10 mouse cellular contexts compared by ENCODE assay signal in the genomic region with DNA sequence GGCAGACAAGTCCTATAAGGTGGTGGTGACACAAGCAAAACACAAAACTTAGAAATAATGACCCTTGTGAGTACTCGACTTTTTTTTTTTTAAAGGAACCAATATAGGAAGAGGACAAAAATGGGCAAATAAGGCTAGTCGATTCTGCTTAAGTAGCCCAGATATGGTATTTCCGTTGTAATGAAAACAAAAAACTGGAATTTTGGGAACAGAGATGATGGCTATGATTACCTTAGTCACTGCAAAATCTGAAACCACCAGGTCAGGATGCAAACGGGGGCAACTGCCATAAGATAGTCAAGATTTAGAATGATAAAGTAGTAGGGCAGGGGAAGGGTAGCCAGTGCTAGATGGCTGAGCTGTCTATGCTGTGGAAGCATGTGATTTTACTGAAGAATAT. TPM values are rescaled to one million over a fixed set of nuclear protein-coding genes. Genes with fewer than 3 reads are reported as not detected.
DNase-seq lines count a peak whose midpoint lies in the region; ATAC-seq and TF ChIP-seq lines count a peak whose summit lies in the region.
"Had no signal": no experiment of that assay in that cellular context is flagged by ENCODE, and none has a peak within 500 bp of the region (broad histone marks: within the 10 kb centered on the region; RNA-seq: fewer than 3 reads in every experiment).

No protein-coding gene starts in this region.

- 0 out of 2 replicates have a peak, but pooled peaks cover 8% of the 10 kb centered on the region for H3K4me1 ChIP-seq in kidney, postnatal 0 days (replicated peaks; ENCODE audit: insufficient read depth, low read length)
- H3K4me1 ChIP-seq in embryonic facial prominence, embryonic 13.5 days = peaks cover 12% of the 10 kb centered on the region
- H3K4me1 ChIP-seq in intestine, embryonic 15.5 days (replicated peaks) = 0 out of 2 replicates have a peak, but pooled peaks cover 2% of the 10 kb centered on the region
- H3K4me1 ChIP-seq in midbrain, postnatal 0 days (ENCODE audit: insufficient read depth, low read length) = no peaks in the 10 kb centered on the region

- DNase-seq in kidney, postnatal 0 days (ENCODE audit: low spot score) = no peak
- DNase-seq in kidney, adult 11 months = no peak
- DNase-seq in midbrain, postnatal 0 days (ENCODE audit: low spot score) = no peak
- DNase-seq in urinary bladder, postnatal 14 days (ENCODE audit: low spot score) = no peak
- DNase-seq in gastrocnemius, adult 18-20 months (ENCODE audit: low spot score) = no peak
- DNase-seq: cerebellum, postnatal 25 days had no signal

- no peaks in the 10 kb centered on the region for H3K27me3 ChIP-seq in kidney, postnatal 0 days (ENCODE audit: insufficient read depth, low read length)
- no peaks in the 10 kb centered on the region for H3K27me3 ChIP-seq in embryonic facial prominence, embryonic 13.5 days
- no peaks in the 10 kb centered on the region for H3K27me3 ChIP-seq in intestine, embryonic 15.5 days (replicated peaks)
- H3K27me3 ChIP-seq in midbrain, postnatal 0 days (ENCODE audit: insufficient read depth, low read length) = no peaks in the 10 kb centered on the region
- H3K27me3 ChIP-seq: Patski had no signal

- no peak overlapping the region for H3K9ac ChIP-seq in kidney, postnatal 0 days (ENCODE audit: low read depth, low read length)
- H3K9ac ChIP-seq in embryonic facial prominence, embryonic 13.5 days = no peak overlapping the region
- no peak overlapping the region for H3K9ac ChIP-seq in intestine, embryonic 15.5 days
- no peak overlapping the region for H3K9ac ChIP-seq in midbrain, postnatal 0 days (replicated peaks; ENCODE audit: low read length, poor library complexity, severe bottlenecking)

- no peak overlapping the region for H3K27ac ChIP-seq in kidney, postnatal 0 days
- 0 out of 2 replicates have a peak overlapping the region, but pooled peaks have one; percentile 80 for H3K27ac ChIP-seq in embryonic facial prominence, embryonic 13.5 days
- no peak overlapping the region for H3K27ac ChIP-seq in intestine, embryonic 15.5 days
- no peak overlapping the region for H3K27ac ChIP-seq in midbrain, postnatal 0 days (ENCODE audit: low read depth, low read length)

- ATAC-seq in kidney, postnatal 0 days (replicated peaks; ENCODE audit: low FRiP score, low read depth) = no peak
- no peak for ATAC-seq in embryonic facial prominence, embryonic 13.5 days (ENCODE audit: insufficient number of reproducible peaks, insufficient read depth, low FRiP score, low TSS enrichment, low read depth)
- no peak for ATAC-seq in intestine, embryonic 15.5 days
- no peak for ATAC-seq in midbrain, postnatal 0 days (ENCODE audit: low FRiP score)
- ATAC-seq in megakaryocyte progenitor cell, adult 5-6 weeks (replicated peaks; ENCODE audit: poor library complexity) = no peak

- peaks cover 14% of the 10 kb centered on the region for H3K36me3 ChIP-seq in kidney, postnatal 0 days (ENCODE audit: insufficient read depth, low read length)
- H3K36me3 ChIP-seq in embryonic facial prominence, embryonic 13.5 days = peaks cover 15% of the 10 kb centered on the region
- peaks cover 8% of the 10 kb centered on the region; the same call in 1 of the 2 replicates for H3K36me3 ChIP-seq in intestine, embryonic 15.5 days
- H3K36me3 ChIP-seq in midbrain, postnatal 0 days (ENCODE audit: insufficient read depth, low read length) = peaks cover 22% of the 10 kb centered on the region

- no peak for TF ChIP-seq CTCF in kidney, postnatal 0 days (IDR thresholded peaks at IDR 0.05; ENCODE audit: low read depth)
- TF ChIP-seq CTCF in midbrain, postnatal 0 days (IDR thresholded peaks at IDR 0.05) = no peak

- 34% methylated on average over 4 of the region's 4 CpGs for WGBS in kidney, postnatal 0 days
- 37% methylated on average over 4 of the region's 4 CpGs for WGBS in embryonic facial prominence, embryonic 13.5 days
- 31% methylated on average over 4 of the region's 4 CpGs for WGBS in intestine, embryonic 15.5 days
- WGBS in midbrain, postnatal 0 days = 44% methylated on average over 4 of the region's 4 CpGs

- H3K4me3 ChIP-seq in kidney, postnatal 0 days (replicated peaks; ENCODE audit: low read depth, low read length) = peak overlapping the region; percentile 70; the same call in 1 of the 2 replicates
- H3K4me3 ChIP-seq in embryonic facial prominence, embryonic 13.5 days = peak overlapping the region; percentile 76
- peak overlapping the region; percentile 75; the same call in 1 of the 2 replicates for H3K4me3 ChIP-seq in intestine, embryonic 15.5 days (replicated peaks)
- H3K4me3 ChIP-seq in midbrain, postnatal 0 days (ENCODE audit: low read depth, low read length) = peak overlapping the region; percentile 67

- H3K4me2 ChIP-seq in kidney, postnatal 0 days (ENCODE audit: low read length) = peak overlapping the region; percentile 93
- H3K4me2 ChIP-seq in embryonic facial prominence, embryonic 13.5 days = peak overlapping the region; percentile 80
- H3K4me2 ChIP-seq in intestine, embryonic 15.5 days (replicated peaks) = peak overlapping the region; percentile 74
- peak overlapping the region; percentile 77 for H3K4me2 ChIP-seq in midbrain, postnatal 0 days (ENCODE audit: low read depth, low read length, poor library complexity, severe bottlenecking)

- H3K9me3 ChIP-seq in kidney, postnatal 0 days (replicated peaks; ENCODE audit: low read length) = no peaks in the 10 kb centered on the region
- no peaks in the 10 kb centered on the region for H3K9me3 ChIP-seq in embryonic facial prominence, embryonic 13.5 days
- no peaks in the 10 kb centered on the region for H3K9me3 ChIP-seq in intestine, embryonic 15.5 days
- no peaks in the 10 kb centered on the region for H3K9me3 ChIP-seq in midbrain, postnatal 0 days (ENCODE audit: low read length)

RNA-seq across cellular contexts. Expression of a gene that starts 0.9 kb away (rescaled TPM):
- 13.2 and 14.4 TPM in 2 replicates for polyA plus RNA-seq in kidney, postnatal 0 days (2015; fragmentation: Nextera tagmentation; extraction: Ambion mirVana)
- polyA plus RNA-seq in embryonic facial prominence, embryonic 13.5 days (2015; fragmentation: Nextera tagmentation; extraction: Ambion mirVana) = 28.8 and 29.9 TPM in 2 replicates
- polyA plus RNA-seq in intestine, embryonic 15.5 days (2015; fragmentation: Nextera tagmentation; extraction: Ambion mirVana) = 32.7 and 33.2 TPM in 2 replicates
- total RNA-seq in midbrain, postnatal 0 days (2014; rRNA removed) = 37.0 and 40.4 TPM in 2 replicates
- polyA plus RNA-seq in midbrain, postnatal 0 days (2015; fragmentation: Nextera tagmentation; extraction: Ambion mirVana) = 12.7 and 15.9 TPM in 2 replicates
- 10 to 100 TPM; 14.3 to 17.3 TPM for total RNA-seq in gastrocnemius, adult 18-20 months (2021)
- 43.0 and 45.1 TPM in 2 replicates for total RNA-seq in megakaryocyte progenitor cell, adult 5-6 weeks (2015)
- 63.1 and 66.3 TPM in 2 replicates for total RNA-seq in megakaryocyte progenitor cell, adult 5-6 weeks (2017)

RNA-seq across cellular contexts. Expression of a gene that starts 35.5 kb away (rescaled TPM):
- polyA plus RNA-seq in kidney, postnatal 0 days (2015; fragmentation: Nextera tagmentation; extraction: Ambion mirVana) = 206 and 215 TPM in 2 replicates
- 332 TPM in 2 replicates for polyA plus RNA-seq in embryonic facial prominence, embryonic 13.5 days (2015; fragmentation: Nextera tagmentation; extraction: Ambion mirVana)
- polyA plus RNA-seq in intestine, embryonic 15.5 days (2015; fragmentation: Nextera tagmentation; extraction: Ambion mirVana) = 246 and 291 TPM in 2 replicates
- total RNA-seq in midbrain, postnatal 0 days (2014; rRNA removed) = 269 and 307 TPM in 2 replicates
- polyA plus RNA-seq in midbrain, postnatal 0 days (2015; fragmentation: Nextera tagmentation; extraction: Ambion mirVana) = 211 and 226 TPM in 2 replicates
- total RNA-seq in gastrocnemius, adult 18-20 months (2021) = 10 to 100 TPM; 92.9 to 94.5 TPM
- total RNA-seq in megakaryocyte progenitor cell, adult 5-6 weeks (2015) = 402 and 462 TPM in 2 replicates
- total RNA-seq in megakaryocyte progenitor cell, adult 5-6 weeks (2017) = 443 and 535 TPM in 2 replicates
